Mouse (Mus musculus): ENCODE results near the gene Myo16. TPM values are rescaled to one million over a fixed set of nuclear protein-coding genes. Genes with fewer than 3 reads are reported as not detected.

The Myo16 gene
- polyA plus RNA-seq, 1 experiment from 2014 or later: 0.89 TPM

DNA sequence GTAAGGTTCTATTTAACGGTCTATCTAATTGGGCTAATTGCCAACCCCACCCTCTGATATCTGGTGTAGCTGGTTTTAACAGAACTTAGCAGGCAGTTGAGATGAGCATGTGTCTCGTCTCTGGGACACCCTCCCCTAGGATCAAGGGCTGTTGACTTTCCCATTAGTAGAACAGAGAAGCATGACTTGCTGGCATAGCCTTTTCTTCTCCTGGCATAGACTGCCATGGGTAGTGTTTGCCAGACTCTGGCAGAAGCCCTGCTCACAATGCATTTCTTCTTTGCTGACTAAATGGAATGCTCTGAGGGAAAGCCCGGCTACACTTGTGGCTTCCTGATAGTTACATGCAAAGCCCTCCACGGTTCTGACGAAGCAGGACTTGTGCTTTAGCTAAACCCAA lies 45.6 kb downstream of the Myo16 start:
- Histone ChIP-seq H3K9me3 (ENCODE audit: control insufficient read depth, low read length) (no peaks in the 10 kb centered on the region), H3K36me3 (ENCODE audit: control insufficient read depth, insufficient read depth, low read length) (no peaks in the 10 kb centered on the region), H3K4me3 (ENCODE audit: low read depth, low read length) (no peak overlapping the region), H3K4me2 (ENCODE audit: low read depth, low read length) (no peak overlapping the region), H3K27ac (replicated peaks; ENCODE audit: low read depth, low read length) (no peak overlapping the region), H3K4me1 (ENCODE audit: control insufficient read depth, insufficient read depth, low read length) (no peaks in the 10 kb centered on the region), H3K27me3 (replicated peaks; ENCODE audit: control insufficient read depth, insufficient read depth, low read length) (no peaks in the 10 kb centered on the region), H3K9ac (ENCODE audit: low read depth, low read length) (no peak overlapping the region)
- DNase-seq (ENCODE audit: low spot score) (no peak), ATAC-seq (ENCODE audit: low read depth) (no peak)
- 85% methylated on average over 5 of the region's 5 CpGs for WGBS

GRCm38 (mm10) chr8:10200042-10200441 lies 46.3 kb downstream of the Myo16 start:
- no peak for DNase-seq (ENCODE audit: low spot score)
- Histone ChIP-seq H3K9me3 (ENCODE audit: control insufficient read depth, low read length) (no peaks in the 10 kb centered on the region), H3K27me3 (replicated peaks; ENCODE audit: control insufficient read depth, insufficient read depth, low read length) (no peaks in the 10 kb centered on the region), H3K4me2 (ENCODE audit: low read depth, low read length) (no peak overlapping the region), H3K4me1 (ENCODE audit: control insufficient read depth, insufficient read depth, low read length) (no peaks in the 10 kb centered on the region), H3K27ac (replicated peaks; ENCODE audit: low read depth, low read length) (no peak overlapping the region), H3K9ac (ENCODE audit: low read depth, low read length) (no peak overlapping the region), H3K4me3 (ENCODE audit: low read depth, low read length) (no peak overlapping the region), H3K36me3 (ENCODE audit: control insufficient read depth, insufficient read depth, low read length) (no peaks in the 10 kb centered on the region)
- no peak for ATAC-seq (ENCODE audit: low read depth)
- WGBS: 76% methylated on average over 8 of the region's 8 CpGs

DNA sequence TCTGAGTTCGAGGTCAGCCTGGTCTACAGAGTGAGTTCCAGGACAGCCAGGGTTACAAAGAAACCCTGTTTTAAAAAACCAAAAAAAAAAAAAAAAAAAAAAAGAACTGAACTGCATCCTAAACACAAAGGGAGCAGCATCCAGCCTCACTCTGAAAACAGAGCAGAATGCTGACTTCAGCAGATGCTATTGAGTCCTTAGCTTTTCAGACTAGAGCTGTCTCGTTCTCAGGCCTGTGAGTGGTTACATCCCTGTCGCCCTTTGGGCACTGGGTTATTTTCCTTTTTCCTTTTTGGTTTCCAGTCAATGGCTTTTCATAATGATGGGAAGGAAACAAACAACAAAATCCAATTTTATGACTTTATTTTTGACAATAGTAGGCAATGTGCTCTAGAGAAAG lies 61.3 kb downstream of the Myo16 start:
- H3K4me2 ChIP-seq (ENCODE audit: low read depth, low read length): no peak overlapping the region
- H3K36me3 ChIP-seq (ENCODE audit: control insufficient read depth, insufficient read depth, low read length): no peaks in the 10 kb centered on the region
- WGBS: 82% methylated on average over 3 of the region's 3 CpGs
- H3K27ac ChIP-seq (replicated peaks; ENCODE audit: low read depth, low read length): no peak overlapping the region
- no peaks in the 10 kb centered on the region for H3K9me3 ChIP-seq (ENCODE audit: control insufficient read depth, low read length)
- no peak for DNase-seq (ENCODE audit: low spot score)
- ATAC-seq (ENCODE audit: low read depth): no peak
- no peaks in the 10 kb centered on the region for H3K4me1 ChIP-seq (ENCODE audit: control insufficient read depth, insufficient read depth, low read length)
- no peak overlapping the region for H3K4me3 ChIP-seq (ENCODE audit: low read depth, low read length)
- no peak overlapping the region for H3K9ac ChIP-seq (ENCODE audit: low read depth, low read length)
- H3K27me3 ChIP-seq (replicated peaks; ENCODE audit: control insufficient read depth, insufficient read depth, low read length): no peaks in the 10 kb centered on the region

GRCm38 (mm10) chr8:10219761-10220276 lies 66.1 kb downstream of the Myo16 start:
- Histone ChIP-seq H3K9me3 (ENCODE audit: control insufficient read depth, low read length) (no peaks in the 10 kb centered on the region), H3K4me1 (ENCODE audit: control insufficient read depth, insufficient read depth, low read length) (no peaks in the 10 kb centered on the region), H3K27me3 (replicated peaks; ENCODE audit: control insufficient read depth, insufficient read depth, low read length) (no peaks in the 10 kb centered on the region), H3K9ac (ENCODE audit: low read depth, low read length) (no peak overlapping the region), H3K4me3 (ENCODE audit: low read depth, low read length) (no peak overlapping the region), H3K4me2 (ENCODE audit: low read depth, low read length) (no peak overlapping the region), H3K27ac (replicated peaks; ENCODE audit: low read depth, low read length) (no peak overlapping the region), H3K36me3 (ENCODE audit: control insufficient read depth, insufficient read depth, low read length) (no peaks in the 10 kb centered on the region)
- ATAC-seq (ENCODE audit: low read depth) (no peak), DNase-seq (ENCODE audit: low spot score) (no peak)
- WGBS: 71% methylated on average over 5 of the region's 5 CpGs

- Histone ChIP-seq H3K36me3 (ENCODE audit: control insufficient read depth, insufficient read depth, low read length) (no peaks in the 10 kb centered on the region), H3K4me1 (ENCODE audit: control insufficient read depth, insufficient read depth, low read length) (no peaks in the 10 kb centered on the region), H3K9me3 (ENCODE audit: control insufficient read depth, low read length) (no peaks in the 10 kb centered on the region), H3K4me2 (ENCODE audit: low read depth, low read length) (no peak overlapping the region), H3K4me3 (ENCODE audit: low read depth, low read length) (no peak overlapping the region), H3K27me3 (replicated peaks; ENCODE audit: control insufficient read depth, insufficient read depth, low read length) (no peaks in the 10 kb centered on the region), H3K9ac (ENCODE audit: low read depth, low read length) (no peak overlapping the region), H3K27ac (replicated peaks; ENCODE audit: low read depth, low read length) (no peak overlapping the region)
- 64% methylated on average over 2 of the region's 2 CpGs for WGBS
- no peak for ATAC-seq (ENCODE audit: low read depth)
- DNase-seq (ENCODE audit: low spot score): no peak
Measured at GRCm38 (mm10) chr8:10222770-10223169, 69.1 kb downstream of the Myo16 start.

DNA sequence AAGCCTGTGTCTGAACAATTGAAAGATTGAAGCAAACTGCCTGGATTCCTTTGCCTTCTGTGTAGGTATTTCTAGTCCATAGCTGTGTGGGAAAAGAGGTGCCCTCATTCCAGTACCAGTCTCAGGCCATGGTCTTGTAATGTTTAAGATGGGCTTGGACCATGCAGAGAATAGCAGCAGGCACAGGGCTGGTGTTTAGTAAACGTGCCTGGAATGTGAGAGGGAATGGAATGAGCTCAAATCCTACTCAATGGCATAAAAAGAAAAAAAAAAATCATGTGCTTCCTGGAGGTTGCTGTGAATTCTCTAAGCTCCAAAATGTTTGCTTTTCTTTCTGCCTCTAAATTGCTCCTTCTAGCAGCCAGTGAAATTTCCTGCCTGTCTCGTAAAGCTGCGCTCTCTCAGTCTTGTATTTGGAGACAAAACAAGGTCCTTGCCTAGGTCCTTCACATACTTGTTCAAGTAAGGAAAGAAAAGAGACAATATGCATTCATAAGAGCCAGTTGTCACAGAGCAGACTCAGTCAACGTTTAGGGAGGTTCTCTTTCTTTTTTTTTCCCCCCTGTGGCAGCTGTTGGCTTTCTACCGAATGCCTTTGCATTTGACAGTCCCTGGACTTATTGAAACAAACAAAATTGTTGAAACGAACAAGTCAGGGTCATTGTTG lies 70.0 kb downstream of the Myo16 start:
- H3K4me3 ChIP-seq (ENCODE audit: low read depth, low read length): no peak overlapping the region
- H3K27me3 ChIP-seq (replicated peaks; ENCODE audit: control insufficient read depth, insufficient read depth, low read length): no peaks in the 10 kb centered on the region
- no peak overlapping the region; the same call in 1 of the 2 replicates for H3K4me2 ChIP-seq (ENCODE audit: low read depth, low read length)
- no peak for ATAC-seq (ENCODE audit: low read depth)
- H3K4me1 ChIP-seq (ENCODE audit: control insufficient read depth, insufficient read depth, low read length): no peaks in the 10 kb centered on the region
- H3K36me3 ChIP-seq (ENCODE audit: control insufficient read depth, insufficient read depth, low read length): no peaks in the 10 kb centered on the region
- peak; percentile 8 for DNase-seq (ENCODE audit: low spot score)
- H3K9me3 ChIP-seq (ENCODE audit: control insufficient read depth, low read length): no peaks in the 10 kb centered on the region
- 39% methylated on average over 6 of the region's 6 CpGs for WGBS
- H3K27ac ChIP-seq (replicated peaks; ENCODE audit: low read depth, low read length): no peak overlapping the region
- H3K9ac ChIP-seq (ENCODE audit: low read depth, low read length): no peak overlapping the region

GRCm38 (mm10) chr8:10224305-10224971 lies 70.7 kb downstream of the Myo16 start:
- DNase-seq (ENCODE audit: low spot score): peak; percentile 59
- H3K36me3 ChIP-seq (ENCODE audit: control insufficient read depth, insufficient read depth, low read length): no peaks in the 10 kb centered on the region
- WGBS: 61% methylated on average over 10 of the region's 10 CpGs
- H3K4me1 ChIP-seq (ENCODE audit: control insufficient read depth, insufficient read depth, low read length): no peaks in the 10 kb centered on the region
- no peak overlapping the region for H3K9ac ChIP-seq (ENCODE audit: low read depth, low read length)
- H3K4me2 ChIP-seq (ENCODE audit: low read depth, low read length): no peak overlapping the region
- no peak for ATAC-seq (ENCODE audit: low read depth)
- no peak overlapping the region for H3K27ac ChIP-seq (replicated peaks; ENCODE audit: low read depth, low read length)
- H3K9me3 ChIP-seq (ENCODE audit: control insufficient read depth, low read length): no peaks in the 10 kb centered on the region
- no peak overlapping the region for H3K4me3 ChIP-seq (ENCODE audit: low read depth, low read length)
- H3K27me3 ChIP-seq (replicated peaks; ENCODE audit: control insufficient read depth, insufficient read depth, low read length): no peaks in the 10 kb centered on the region

DNA sequence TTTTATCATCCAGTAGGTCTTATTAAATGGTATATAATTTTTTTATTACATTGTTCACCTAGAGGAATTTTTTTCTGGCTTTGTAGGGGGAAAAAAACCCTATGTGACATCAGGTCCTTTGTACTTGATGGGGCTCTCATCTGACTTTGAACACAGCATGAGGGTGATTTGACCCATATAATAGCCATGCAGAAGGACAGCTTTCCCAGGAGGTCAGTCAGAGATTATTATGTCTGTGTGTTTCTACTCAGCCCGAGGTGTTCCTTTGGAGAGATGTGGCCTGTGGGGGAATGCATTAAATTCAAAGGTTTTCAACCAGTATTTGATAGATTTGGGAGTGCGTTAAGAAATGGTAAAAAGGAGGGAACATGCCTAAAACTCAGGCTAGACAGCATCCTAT lies 71.3 kb downstream of the Myo16 start:
- no peak overlapping the region for H3K4me2 ChIP-seq (ENCODE audit: low read depth, low read length)
- H3K4me3 ChIP-seq (ENCODE audit: low read depth, low read length): no peak overlapping the region
- no peak overlapping the region for H3K9ac ChIP-seq (ENCODE audit: low read depth, low read length)
- H3K9me3 ChIP-seq (ENCODE audit: control insufficient read depth, low read length): no peaks in the 10 kb centered on the region
- no peak overlapping the region for H3K27ac ChIP-seq (replicated peaks; ENCODE audit: low read depth, low read length)
- no peak for ATAC-seq (ENCODE audit: low read depth)
- no peaks in the 10 kb centered on the region for H3K36me3 ChIP-seq (ENCODE audit: control insufficient read depth, insufficient read depth, low read length)
- no peaks in the 10 kb centered on the region for H3K4me1 ChIP-seq (ENCODE audit: control insufficient read depth, insufficient read depth, low read length)
- 69% methylated on average over 2 of the region's 2 CpGs for WGBS
- no peak for DNase-seq (ENCODE audit: low spot score)
- no peaks in the 10 kb centered on the region for H3K27me3 ChIP-seq (replicated peaks; ENCODE audit: control insufficient read depth, insufficient read depth, low read length)
